Mouse (Mus musculus): ENCODE results near the gene Nucks1.
A peak's percentile ranks its signal among the peaks of the same experiment; 100 is the strongest.

Gene Nucks1

DNA sequence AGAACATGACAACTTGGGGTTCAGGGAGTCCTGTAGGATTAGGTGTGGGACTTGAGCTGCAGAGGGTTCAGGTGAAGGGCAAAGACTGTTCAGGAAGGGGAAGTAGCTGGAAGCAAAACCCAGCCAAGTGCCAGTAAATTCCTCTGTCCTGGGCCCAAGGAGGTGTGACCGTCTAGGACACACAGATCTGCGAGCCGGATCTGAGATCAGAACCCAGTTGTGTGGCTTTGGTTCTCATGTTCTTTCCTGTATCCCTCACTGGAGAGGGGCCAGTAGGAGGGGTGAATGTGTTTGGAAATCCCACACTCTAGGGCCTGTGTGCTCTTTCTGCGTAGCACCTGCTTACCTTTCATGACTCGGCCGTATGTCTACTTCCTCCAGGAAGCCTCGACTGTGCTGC, 57.0 kb downstream of the Nucks1 start:
- DNase-seq (ENCODE audit: low spot score): no peak

DNA sequence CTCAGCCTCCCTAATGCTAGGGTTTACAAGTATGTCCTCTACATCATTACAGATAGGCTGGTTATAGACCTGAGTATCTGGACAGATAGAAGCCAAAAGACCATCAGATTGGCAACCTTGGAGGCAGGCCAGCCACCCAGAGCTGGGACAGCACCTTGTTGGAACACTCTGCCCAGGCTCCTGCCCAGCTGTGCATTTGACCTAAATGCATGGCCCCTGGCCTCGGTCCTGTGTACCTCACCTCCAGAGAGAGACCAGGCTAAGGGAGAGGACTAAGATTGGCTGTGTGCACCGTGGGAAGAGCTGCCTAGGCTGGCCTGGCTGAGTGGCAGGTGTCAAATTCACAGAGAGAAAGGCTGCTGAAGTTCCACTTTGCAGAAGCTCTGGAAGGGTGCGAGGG, 58.2 kb downstream of the Nucks1 start:
- no peak for DNase-seq (ENCODE audit: low spot score)

DNA sequence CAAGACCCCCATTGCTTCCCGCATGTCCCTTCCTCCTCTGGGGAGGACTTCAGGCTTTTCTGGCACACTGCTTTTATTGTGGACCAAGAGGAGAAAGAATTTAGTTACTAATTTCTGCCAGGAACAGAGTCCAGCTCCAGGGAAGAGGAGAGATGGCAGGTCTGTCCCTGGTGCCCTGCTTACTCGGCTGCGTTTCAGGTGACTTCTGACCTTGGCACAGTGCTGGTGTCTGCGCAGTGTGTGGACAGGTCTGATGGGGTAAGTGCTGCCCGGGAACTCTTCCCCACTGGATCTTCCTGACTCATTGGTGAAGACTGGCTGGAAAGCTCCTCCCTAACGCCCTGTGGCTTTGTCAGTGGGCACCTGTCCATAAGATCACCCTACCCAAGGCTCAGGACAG, 58.6 kb downstream of the Nucks1 start:
- no peak for DNase-seq (ENCODE audit: low spot score)

DNA sequence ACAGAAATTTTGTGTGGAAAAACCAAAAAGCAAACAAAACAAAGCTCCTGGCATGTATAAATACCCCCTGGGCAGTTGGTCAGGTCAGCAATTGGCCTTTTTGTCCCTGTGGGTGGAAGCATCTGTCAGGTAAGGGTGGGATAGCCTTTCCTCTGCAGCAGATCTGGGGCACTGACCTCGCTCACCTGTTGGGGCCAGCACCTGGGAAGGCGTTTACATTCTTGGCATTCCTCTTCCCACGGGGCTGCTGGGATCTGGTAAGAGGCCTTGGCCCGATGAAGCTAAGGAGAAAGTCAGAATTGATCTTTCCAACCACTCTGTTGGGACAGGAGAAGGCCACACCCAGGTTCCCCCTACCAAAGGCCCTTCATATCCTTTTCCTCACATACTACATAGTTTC, 59.5 kb downstream of the Nucks1 start:
- DNase-seq (ENCODE audit: low spot score): no peak

DNA sequence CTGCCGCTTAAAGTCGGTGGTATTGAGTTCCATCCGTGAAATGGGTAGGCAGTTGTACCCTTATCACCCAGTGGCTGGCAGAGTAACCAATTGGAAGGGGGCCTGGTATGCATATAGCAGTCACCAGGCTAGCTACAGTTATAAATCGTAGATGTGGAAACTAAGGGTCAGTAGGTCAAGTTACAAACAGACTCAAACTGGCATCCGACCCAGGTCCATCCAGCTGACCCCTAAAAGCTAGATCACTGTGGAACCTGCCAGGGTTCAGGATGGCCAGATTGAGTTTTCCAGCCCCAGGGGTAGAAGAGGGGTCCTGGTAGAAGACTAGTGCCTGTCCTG, 60.0 kb downstream of the Nucks1 start:
- no peak for DNase-seq (ENCODE audit: low spot score)

DNA sequence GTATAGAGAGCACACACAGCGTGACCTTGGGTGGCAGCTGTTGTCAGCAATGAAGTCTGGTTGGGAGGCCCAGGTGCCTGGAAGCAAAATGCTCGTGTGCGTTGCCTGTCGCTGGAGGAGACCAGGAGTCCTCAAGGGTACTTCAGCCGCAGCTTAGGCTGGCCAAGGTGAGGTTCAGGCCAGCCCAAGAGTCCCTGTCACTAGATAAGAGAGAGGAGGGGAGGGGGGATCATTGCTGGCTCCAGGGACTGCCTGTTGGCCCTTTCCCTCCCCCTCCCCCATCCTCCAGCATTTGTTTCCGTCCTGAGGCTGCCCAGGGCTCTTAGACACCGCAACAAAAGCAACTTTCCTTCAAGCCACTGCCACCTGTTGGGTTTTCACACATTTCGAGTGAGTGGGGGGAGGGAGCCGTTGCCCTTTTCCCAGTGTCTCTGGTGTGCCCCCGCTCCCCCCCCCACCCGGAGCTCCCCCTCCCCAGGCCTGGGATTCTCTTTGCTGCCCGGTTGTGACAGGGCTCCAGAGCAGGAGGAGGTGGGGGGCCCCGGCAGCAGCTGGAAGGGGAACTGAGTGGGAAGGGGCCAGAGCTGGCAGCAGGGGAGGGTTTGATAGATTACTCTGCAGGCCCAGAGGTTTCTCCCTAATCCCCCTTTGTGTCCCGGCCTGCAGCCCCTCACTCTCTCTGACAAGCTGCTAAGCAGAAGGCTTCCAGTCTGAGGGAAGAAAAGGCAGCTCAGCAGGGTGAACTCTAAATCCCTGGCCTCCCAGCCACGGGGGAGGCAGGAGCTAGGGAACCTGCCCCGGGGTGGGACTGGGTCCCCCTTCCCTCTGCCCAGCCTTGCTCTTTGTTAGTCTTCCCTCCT, 60.6 kb downstream of the Nucks1 start:
- DNase-seq (ENCODE audit: low spot score): peak; percentile 70

DNA sequence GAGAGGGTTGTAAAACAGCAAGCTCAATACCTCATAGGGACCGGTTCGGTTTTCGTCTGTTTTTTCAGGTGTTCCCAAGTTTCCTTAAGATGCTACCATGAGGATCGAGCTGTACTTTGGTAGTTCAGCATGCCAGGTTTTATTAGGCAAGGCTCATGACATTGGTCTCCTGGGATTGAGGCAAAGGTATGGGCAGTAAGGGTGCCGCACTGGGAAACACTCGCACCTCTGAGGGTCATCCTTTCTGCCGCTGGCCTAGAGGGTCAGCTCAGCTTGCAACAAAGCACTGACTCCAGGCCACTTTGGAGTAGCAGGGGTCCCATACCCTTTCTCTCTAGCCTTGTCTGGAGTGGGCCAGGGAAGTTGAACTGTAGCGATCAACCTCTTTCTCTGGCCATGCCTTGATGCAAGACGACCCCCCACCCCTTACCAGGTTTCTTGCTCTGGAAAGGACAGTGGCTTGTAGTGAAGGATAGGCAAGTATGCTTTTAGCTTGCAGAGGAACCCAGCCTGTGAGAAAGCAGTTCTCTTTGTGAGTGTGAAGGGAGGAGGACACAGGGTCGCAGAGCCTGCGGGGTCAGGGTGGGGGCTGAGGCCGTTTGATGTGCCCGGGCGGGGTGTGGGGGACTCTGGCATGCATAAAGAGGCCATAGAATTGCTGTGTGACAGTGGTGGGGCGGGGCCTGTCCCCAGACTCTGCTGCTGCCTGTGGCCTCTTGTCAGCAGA, 61.6 kb downstream of the Nucks1 start:
- peak; percentile 57 for DNase-seq (ENCODE audit: low spot score)

DNA sequence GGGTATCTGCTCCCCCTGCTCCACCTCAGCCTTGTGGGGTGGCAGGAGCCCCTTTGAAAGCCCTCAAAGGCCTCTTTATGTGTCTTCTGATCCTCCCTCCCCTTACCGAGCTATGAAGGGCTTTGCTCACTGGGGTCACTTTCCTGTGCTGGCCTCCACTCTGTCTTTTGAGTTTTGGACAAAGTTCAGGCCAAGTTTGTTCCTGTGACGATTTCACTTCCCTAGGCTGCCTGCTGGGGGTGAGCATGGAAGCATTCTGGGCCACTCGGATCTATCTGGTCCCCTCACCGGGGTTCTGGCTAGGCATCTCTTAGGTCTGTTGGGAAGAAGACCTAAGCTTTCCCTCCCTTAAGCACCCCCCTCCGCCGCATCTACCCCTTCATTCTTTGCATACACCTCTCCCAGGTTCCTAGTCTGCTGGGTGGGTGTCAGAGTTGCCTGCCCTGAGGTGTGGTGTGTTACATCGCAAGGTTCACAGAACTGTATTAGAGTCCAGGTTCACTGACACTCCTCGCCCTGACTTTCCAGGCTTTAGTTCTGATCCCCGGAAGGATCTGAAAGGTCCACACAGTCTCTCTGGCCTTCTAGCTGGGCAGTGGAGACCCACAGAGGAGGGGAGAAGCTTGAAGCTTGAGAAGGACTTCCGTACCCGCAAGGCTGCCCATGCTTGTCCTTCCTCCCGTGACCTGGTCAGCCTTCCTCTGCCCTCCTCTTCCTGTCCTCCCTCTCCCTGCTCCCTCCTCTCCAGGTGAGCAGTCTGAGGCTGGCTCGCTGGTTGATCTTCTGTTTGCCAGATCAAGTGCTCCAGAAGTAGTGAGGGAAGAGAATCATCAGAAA, 62.4 kb downstream of the Nucks1 start:
- DNase-seq (ENCODE audit: low spot score): no peak

DNA sequence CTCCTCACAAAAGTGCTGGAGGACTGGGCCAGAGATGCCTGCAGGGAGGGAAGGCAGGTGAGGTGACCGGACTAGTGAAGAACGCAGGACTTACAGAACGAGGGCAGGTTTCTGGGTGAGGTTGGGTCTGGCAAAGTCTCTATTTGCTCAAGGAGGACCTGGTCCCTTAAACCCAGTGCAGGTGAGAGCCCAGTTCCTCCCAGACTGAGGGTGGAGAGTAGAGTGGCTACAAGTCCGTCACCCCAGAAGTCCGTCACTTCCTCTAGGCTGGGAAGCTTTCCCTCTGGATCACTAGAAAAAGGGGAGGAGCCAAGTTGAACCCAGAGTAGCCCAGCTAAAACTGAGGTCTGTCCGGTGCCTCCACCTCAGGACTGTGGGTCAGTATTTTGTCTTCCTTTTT, 63.7 kb downstream of the Nucks1 start:
- DNase-seq (ENCODE audit: low spot score): no peak

DNA sequence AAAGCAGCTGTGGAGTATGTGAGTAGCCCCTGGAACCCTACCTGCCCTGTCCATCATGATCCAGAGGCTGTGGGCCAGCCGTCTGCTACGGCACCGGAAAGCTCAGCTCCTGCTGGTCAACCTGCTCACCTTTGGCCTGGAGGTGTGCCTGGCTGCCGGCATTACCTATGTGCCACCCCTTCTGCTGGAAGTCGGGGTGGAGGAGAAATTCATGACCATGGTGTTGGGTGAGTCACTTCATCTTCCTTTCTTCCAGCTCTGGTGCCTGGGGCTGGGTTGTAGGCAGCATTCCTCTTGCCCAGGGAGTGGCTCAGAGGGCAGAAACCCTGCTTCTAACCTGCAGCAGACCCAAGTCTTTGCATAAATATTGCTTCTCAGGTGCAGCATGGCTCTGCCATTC, 66.6 kb downstream of the Nucks1 start:
- DNase-seq (ENCODE audit: low spot score): no peak

DNA sequence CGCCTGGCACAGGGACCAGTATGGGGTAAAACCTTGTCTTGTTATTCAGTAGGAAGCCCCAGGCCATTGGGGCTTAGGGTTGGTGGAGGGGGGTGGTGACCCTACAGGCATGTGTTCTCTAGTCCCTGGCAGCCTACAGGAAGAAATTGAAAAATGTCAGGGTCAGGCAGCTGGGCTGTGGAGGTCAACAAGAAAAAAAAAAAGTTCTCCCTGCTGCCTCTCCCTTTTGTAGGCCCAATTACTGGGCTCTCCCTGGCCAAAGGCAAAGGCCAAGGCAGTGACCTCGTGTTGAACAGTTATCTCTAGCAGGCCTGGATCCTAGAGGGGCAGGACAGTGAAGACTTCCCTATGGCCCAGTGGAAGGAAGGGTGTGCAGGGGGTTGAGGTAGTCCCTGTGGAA, 70.1 kb downstream of the Nucks1 start:
- no peak for DNase-seq (ENCODE audit: low spot score)

DNA sequence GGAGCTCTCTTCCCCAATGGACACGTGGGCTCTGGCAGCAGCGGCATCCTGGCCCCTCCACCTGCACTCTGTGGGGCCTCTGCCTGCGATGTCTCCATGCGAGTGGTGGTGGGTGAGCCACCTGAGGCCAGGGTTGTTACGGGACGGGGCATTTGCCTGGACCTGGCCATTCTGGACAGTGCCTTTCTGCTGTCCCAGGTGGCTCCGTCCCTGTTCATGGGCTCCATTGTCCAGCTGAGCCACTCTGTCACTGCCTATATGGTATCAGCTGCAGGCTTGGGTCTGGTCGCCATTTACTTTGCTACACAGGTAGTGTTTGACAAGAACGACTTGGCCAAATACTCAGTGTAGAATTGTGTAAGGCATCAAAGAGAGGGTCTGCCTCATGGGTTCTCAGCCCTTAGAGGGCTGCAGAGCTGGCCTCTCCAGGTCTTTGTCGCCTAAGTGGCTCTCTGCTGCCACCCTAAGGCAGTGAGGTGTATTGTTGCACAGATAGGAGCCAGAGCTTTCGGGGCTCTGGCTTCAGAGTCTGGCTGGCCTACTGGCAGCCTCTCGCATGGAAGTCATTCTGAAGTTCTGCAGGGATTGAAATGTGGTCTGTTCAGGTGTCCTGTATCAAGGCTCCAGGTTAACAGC, 71.2 kb downstream of the Nucks1 start:
- peak; percentile 89 for DNase-seq (ENCODE audit: low spot score)

DNA sequence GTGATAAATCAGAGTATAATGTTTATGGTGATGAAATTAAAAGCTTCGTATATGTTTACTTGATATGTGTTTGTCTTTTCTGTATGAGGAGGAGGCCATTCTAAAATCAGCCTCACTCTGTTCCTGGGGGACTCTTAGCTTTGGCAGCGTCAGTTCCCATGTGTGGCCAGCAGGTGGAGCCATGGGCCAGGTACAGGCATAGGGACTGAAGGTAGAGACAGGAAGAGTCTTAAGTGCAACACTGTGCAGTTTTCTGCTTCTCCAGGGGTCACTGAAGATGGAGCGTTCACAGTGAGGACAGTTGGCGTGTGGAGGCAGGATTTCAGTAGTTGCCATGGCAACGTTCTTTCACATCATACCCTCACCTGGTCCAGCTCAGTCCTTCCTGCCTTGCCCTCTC, 72.6 kb downstream of the Nucks1 start:
- peak; percentile 85 for DNase-seq (ENCODE audit: low spot score)

DNA sequence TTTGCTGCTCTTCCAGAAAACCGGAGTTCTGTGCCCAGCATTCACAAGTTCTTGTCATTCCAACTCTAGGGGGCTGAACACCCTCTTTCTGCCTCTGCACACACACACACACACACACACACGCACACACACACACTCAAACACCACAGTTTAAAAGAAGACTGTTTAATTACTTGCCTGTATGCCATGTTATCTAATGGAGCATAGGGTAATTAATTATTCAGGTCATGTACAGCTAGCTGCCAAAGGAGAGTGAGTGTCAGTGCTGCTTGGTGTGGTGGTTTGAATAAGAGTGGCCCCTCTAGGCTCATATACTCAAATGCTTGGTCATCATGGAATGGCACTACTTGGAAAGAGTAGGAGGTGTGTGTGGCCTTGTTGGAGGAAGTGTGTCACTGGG, 73.5 kb downstream of the Nucks1 start:
- no peak for DNase-seq (ENCODE audit: low spot score)
